Mouse (Mus musculus): ENCODE results near the gene Mettl7b.

DNA sequence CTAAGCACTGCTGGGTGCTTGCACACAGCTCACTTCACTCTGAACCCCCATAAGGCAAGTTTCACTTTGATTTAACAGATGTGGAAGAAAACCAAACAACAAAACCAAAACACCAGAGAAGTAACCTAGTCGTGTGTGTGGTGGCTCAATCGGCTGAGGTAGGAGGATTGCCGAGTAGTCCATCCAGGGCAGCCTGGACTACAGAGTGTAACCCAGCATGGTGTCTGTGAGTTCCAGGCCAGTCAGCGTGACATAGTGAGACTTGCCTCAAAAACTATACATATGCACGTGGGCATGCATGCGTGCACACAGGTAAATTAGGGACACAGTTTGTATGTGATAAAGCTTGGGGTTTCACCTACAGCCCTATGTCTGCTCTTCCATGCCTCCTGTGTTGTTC is 43.4 kb downstream of the Mettl7b start:
- no peak for TF ChIP-seq POLR2A (IDR thresholded peaks at IDR 0.05; ENCODE audit: borderline replicate concordance, extremely low read depth, low read depth, low read length)
- TF ChIP-seq CTCF (IDR thresholded peaks at IDR 0.05; ENCODE audit: insufficient read depth, low read length): no peak

Data from lung, adult 2 months (tissue).